Mouse (Mus musculus) limb, embryonic 13.5 days (tissue): ENCODE measurements around the gene Ccdc185. TPM values are rescaled to one million over a fixed set of nuclear protein-coding genes. Genes with fewer than 3 reads are reported as not detected.

Experiments used
- ATAC-seq: fragments of 200-750 bp; cut with Nextera tagmentation; 2 replicates; pipeline ENCODE4 v1.8.0; 2017; ENCODE audit warnings: low read depth, moderate number of reproducible peaks, moderate TSS enrichment; ENCODE audit not compliant: low FRiP score
- H3K27ac ChIP-seq: fragments of 300-500 bp; sonication (generic); 2 replicates; pipeline ENCODE4 v1.5.1; 2015; ENCODE audit warnings: inconsistent platforms, mild to moderate bottlenecking, moderate library complexity
- H3K27me3 ChIP-seq: fragments of 300-500 bp; sonication (generic); 2 replicates; pipeline ENCODE4 v1.6.1; 2015; ENCODE audit warnings: mild to moderate bottlenecking, inconsistent platforms
- H3K36me3 ChIP-seq: fragments of 300-500 bp; sonication (generic); 2 replicates; pipeline ENCODE4 v1.6.1; 2015; ENCODE audit warnings: inconsistent platforms, mild to moderate bottlenecking, moderate library complexity
- H3K4me1 ChIP-seq: fragments of 300-500 bp; sonication (generic); 2 replicates; pipeline ENCODE4 v1.6.1; 2015; ENCODE audit warnings: inconsistent platforms
- H3K4me2 ChIP-seq: fragments of 300-500 bp; sonication (generic); replicated peaks from 2 replicates; pipeline ENCODE4 v1.6.1; 2015; ENCODE audit warnings: inconsistent platforms, mild to moderate bottlenecking, moderate library complexity
- H3K4me3 ChIP-seq: fragments of 300-500 bp; sonication (generic); 2 replicates; pipeline ENCODE4 v1.5.1; 2015; ENCODE audit warnings: moderate library complexity, mild to moderate bottlenecking, inconsistent platforms
- H3K9ac ChIP-seq: fragments of 300-500 bp; sonication (generic); 2 replicates; pipeline ENCODE4 v1.6.1; 2015; ENCODE audit warnings: mild to moderate bottlenecking, inconsistent platforms
- H3K9me3 ChIP-seq: fragments of 300-500 bp; sonication (generic); 2 replicates; pipeline ENCODE4 v1.6.1; 2016; ENCODE audit warnings: inconsistent platforms
- WGBS: fragments of 180-500 bp; shearing (Covaris S2); methylation state at CpG from one replicate; pipeline ENCODE4 v1.1.7; 2015; 5-methylcytosine and 5-hydroxymethylcytosine counted together
- polyA plus RNA-seq: library from polyadenylated mRNA; unstranded; fragments of >200 nt; fragmentation: Nextera tagmentation; extraction: Ambion mirVana; gene quantifications from 2 replicates; pipeline ENCODE4 v1.2.1, GENCODE M21; 2015

The Ccdc185 gene
- polyA plus RNA-seq, 1 experiment from 2014 or later, result not detected

DNA sequence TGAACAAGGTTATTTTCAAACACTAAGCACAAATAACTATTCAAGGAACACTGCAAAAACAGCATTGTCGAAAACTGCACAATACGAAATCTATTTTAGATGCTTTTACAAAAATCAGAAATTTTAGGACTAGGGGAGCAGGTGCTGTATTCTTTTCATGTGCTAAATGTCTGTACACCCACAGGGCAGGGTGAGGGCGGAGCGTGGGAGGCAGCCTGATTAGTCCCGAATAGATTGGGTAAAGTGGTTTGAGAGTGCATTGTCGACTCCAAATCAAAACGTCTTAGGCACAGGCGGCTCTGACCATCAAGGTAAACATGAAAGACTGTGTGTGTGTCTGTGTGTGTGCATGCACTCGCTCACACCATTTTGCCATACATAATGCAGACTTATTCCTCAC, 20.0 kb downstream of the Ccdc185 start:
- Histone ChIP-seq H3K4me3 (no peak overlapping the region), H3K9ac (no peak overlapping the region)

DNA sequence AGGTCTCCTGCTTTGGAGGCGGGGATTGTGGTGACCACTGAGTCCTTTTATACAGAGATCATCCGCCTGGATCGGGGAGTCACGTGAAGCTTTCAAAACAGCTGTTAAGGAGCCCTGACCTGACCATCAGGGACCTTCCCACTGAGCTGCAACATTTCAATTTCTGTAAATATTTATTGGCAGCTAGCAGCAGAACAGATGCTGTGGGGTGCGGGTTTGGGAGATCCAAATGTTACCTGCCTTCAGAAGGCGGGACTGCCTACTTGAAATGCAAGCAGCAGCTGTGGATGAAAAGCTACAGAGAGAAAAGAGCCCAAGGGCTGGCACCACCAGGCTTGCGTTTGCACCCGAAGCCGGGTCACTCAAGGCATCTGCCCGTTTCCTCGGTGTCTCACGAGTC, 21.4 kb downstream of the Ccdc185 start:
- Histone ChIP-seq H3K9ac (no peak overlapping the region), H3K36me3 (no peaks in the 10 kb centered on the region), H3K4me3 (no peak overlapping the region), H3K27me3 (peaks cover 3% of the 10 kb centered on the region; the same call in 1 of the 2 replicates), H3K4me2 (no peak overlapping the region), H3K4me1 (peaks cover under 1% of the 10 kb centered on the region; the same call in 1 of the 2 replicates), H3K27ac (no peak overlapping the region), H3K9me3 (no peaks in the 10 kb centered on the region)
- ATAC-seq, result no peak
- WGBS, result 57% methylated on average over 12 of the region's 12 CpGs

More for the DNA sequence above, 20.0 kb downstream of the Ccdc185 start:
- no peak overlapping the region for H3K4me2 ChIP-seq
- H3K9me3 ChIP-seq, result no peaks in the 10 kb centered on the region
- 82% methylated on average over 9 of the region's 9 CpGs for WGBS
- H3K27ac ChIP-seq, result no peak overlapping the region
- H3K36me3 ChIP-seq, result no peaks in the 10 kb centered on the region
- H3K4me1 ChIP-seq, result peaks cover 4% of the 10 kb centered on the region; the same call in 1 of the 2 replicates
- no peak for ATAC-seq
- H3K27me3 ChIP-seq, result peaks cover 3% of the 10 kb centered on the region; the same call in 1 of the 2 replicates

DNA sequence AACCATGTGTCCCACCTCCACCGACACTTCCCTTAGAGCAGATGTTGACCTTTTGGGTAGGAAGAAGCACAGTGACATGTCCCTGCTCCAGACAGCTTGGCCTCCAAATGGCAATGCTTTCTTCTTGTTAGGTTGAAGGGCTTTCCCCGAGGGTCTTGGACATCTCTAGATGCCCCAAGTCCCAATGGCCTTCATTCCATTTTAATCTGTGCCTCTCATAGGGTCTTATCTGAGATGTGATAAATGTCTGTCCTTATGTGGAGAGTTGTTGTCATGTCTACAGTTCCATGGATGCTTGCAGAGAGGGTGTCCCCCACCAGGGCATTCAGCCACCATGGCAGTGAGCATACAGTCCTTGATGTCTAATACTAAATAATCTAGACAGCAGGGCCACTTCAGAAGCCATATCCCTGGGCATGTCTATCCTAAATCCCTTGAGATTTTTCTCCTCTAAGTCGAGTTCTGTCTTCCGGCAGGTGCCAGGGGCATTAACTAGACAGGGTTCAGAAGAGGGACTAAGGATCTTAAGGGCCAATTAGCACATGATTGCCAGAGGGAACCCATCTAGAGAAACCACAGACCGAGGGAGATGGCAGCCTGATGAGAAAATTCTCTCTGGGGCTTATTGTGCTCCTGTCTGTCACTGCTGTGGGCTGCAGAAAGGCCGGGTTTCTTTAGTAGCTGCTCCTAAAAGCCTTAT, 34.6 kb downstream of the Ccdc185 start:
- Histone ChIP-seq H3K4me3 (no peak overlapping the region), H3K9ac (no peak overlapping the region), H3K4me2 (no peak overlapping the region), H3K9me3 (no peaks in the 10 kb centered on the region), H3K36me3 (no peaks in the 10 kb centered on the region), H3K4me1 (no peaks in the 10 kb centered on the region), H3K27me3 (no peaks in the 10 kb centered on the region), H3K27ac (no peak overlapping the region)
- WGBS, result 66% methylated on average over 6 of the region's 6 CpGs
- ATAC-seq, result no peak

- no peak overlapping the region for H3K9ac ChIP-seq
- 0 out of 2 replicates have a peak, but pooled peaks cover 10% of the 10 kb centered on the region for H3K9me3 ChIP-seq
- H3K4me3 ChIP-seq, result no peak overlapping the region
- no peaks in the 10 kb centered on the region for H3K4me1 ChIP-seq
- H3K27ac ChIP-seq, result no peak overlapping the region
- ATAC-seq, result no peak
- no peaks in the 10 kb centered on the region for H3K27me3 ChIP-seq
- no peak overlapping the region for H3K4me2 ChIP-seq
- 39% methylated on average over 7 of the region's 7 CpGs for WGBS
- no peaks in the 10 kb centered on the region for H3K36me3 ChIP-seq
These were observed 37.5 kb downstream of the Ccdc185 start for GRCm38 (mm10) chr1:182711360-182711933.

- no peak for ATAC-seq
- WGBS, result 92% methylated on average over 4 of the region's 4 CpGs
- no peak overlapping the region for H3K9ac ChIP-seq
- H3K9me3 ChIP-seq, result 0 out of 2 replicates have a peak, but pooled peaks cover 10% of the 10 kb centered on the region
- H3K27me3 ChIP-seq, result no peaks in the 10 kb centered on the region
- no peak overlapping the region for H3K4me3 ChIP-seq
- no peak overlapping the region for H3K4me2 ChIP-seq
- no peaks in the 10 kb centered on the region for H3K36me3 ChIP-seq
- H3K4me1 ChIP-seq, result no peaks in the 10 kb centered on the region
- H3K27ac ChIP-seq, result no peak overlapping the region
These were observed 41.5 kb downstream of the Ccdc185 start for GRCm38 (mm10) chr1:182707459-182707858.

- no peak overlapping the region for H3K9ac ChIP-seq
- H3K9me3 ChIP-seq, result 0 out of 2 replicates have a peak, but pooled peaks cover 10% of the 10 kb centered on the region
- H3K36me3 ChIP-seq, result no peaks in the 10 kb centered on the region
- H3K4me2 ChIP-seq, result no peak overlapping the region
- no peak overlapping the region for H3K27ac ChIP-seq
- H3K4me3 ChIP-seq, result no peak overlapping the region
- WGBS, result 32% methylated on average over 2 of the region's 2 CpGs
- ATAC-seq, result no peak
- no peaks in the 10 kb centered on the region for H3K4me1 ChIP-seq
- H3K27me3 ChIP-seq, result no peaks in the 10 kb centered on the region
These were observed 44.1 kb downstream of the Ccdc185 start for GRCm38 (mm10) chr1:182704882-182705281.

DNA sequence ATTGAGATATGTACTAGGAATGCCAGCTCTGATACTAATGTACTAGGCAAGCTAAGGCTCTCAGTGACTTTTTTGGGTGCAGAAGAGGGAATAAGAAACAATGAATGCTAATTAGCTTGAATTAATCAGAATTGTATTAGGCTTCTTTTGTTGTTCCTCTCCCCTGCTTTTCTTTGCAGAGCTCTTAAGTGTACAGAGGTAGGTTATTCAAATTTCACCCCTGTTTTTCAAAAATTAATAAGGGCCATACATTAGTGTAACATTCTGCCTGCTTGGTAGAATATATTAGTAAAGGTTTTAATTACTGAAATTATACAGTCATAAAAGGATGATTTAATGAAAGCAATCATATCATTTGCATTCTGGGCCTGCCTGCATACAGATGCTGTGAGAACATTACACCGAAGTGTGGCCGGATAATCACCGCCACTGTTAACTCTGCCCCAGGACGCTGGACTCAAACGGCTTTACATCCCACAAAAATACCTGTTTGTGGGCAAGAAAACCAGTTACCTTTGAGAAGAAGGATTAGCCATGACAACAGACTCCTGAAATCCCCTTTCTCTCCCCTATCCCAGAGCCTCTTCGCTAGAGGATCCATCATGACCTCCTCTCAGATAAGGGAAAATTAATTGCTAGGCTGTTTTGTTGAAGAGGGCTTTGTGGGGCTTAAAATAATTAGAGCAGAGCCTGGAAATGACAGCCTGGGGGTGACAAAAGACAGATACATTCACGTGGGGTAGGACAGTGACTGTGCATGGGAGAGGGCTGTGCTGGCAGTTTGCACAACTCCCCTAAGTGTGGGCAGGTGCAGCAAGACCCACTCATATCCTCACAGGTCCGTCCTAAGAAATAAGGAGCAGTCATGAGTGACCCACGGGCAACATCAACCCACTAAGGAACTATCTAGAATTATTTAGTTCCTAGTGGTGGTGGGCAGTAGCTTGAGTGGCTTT, 49.3 kb downstream of the Ccdc185 start:
- Histone ChIP-seq H3K4me3 (no peak overlapping the region), H3K9me3 (no peaks in the 10 kb centered on the region), H3K27ac (no peak overlapping the region), H3K4me1 (no peaks in the 10 kb centered on the region), H3K27me3 (no peaks in the 10 kb centered on the region), H3K4me2 (no peak overlapping the region), H3K36me3 (no peaks in the 10 kb centered on the region), H3K9ac (no peak overlapping the region)
- no peak for ATAC-seq
- 50% methylated on average over 9 of the region's 9 CpGs for WGBS

Other genes starting within 250 kb of the Ccdc185 start
- 138 and 148 TPM in 2 replicates for gene Capn2, start 231.6 kb downstream of the Ccdc185 start, polyA plus RNA-seq
- not detected in 2 replicates for gene Capn8, start 184.2 kb downstream of the Ccdc185 start, polyA plus RNA-seq
- 14.5 and 15.0 TPM in 2 replicates for gene Susd4, start 14.7 kb upstream of the Ccdc185 start, polyA plus RNA-seq
- 1.1 and 1.7 TPM in 2 replicates for gene Tlr5, start 205.6 kb upstream of the Ccdc185 start, polyA plus RNA-seq